Mouse (Mus musculus): Measurements from ENCODE around the gene Pgm1.

DNA sequence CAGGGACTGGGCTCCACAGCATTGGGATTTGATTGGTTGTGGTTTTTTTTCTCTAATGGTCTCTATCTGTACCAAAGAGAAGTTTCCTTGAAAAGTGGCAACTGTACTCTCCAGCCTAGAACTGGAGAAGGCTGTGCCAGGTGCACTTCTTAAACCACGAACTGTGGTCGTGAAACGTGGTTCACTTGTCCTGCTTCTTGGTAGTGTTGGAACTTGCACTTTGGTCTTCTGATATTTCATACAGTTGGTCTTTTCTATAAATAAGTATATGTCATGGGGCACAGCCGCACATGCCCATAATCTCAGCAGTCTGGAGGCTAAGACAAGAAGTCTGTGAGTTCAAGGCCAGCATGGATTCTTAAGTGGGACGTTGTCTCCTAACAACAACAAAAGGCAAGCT, 7.1 kb downstream of the Pgm1 start:
- TF ChIP-seq CTCF (IDR thresholded peaks at IDR 0.05; ENCODE audit: extremely low read depth, insufficient read depth, insufficient read length, insufficient replicate concordance) (no peak), POLR2A (IDR thresholded peaks at IDR 0.05; ENCODE audit: low read depth, low read length) (no peak)
